Mouse (Mus musculus) left cerebral cortex, adult 9 months (tissue): ENCODE data around the gene D630003M21Rik.

Source experiments
- DNase-seq, 2 experiments: peaks; one replicate each; pipeline ENCODE4 v3.0.0; 2022; ENCODE audit warnings: low spot score in 2 of 2

Gene D630003M21Rik

DNA sequence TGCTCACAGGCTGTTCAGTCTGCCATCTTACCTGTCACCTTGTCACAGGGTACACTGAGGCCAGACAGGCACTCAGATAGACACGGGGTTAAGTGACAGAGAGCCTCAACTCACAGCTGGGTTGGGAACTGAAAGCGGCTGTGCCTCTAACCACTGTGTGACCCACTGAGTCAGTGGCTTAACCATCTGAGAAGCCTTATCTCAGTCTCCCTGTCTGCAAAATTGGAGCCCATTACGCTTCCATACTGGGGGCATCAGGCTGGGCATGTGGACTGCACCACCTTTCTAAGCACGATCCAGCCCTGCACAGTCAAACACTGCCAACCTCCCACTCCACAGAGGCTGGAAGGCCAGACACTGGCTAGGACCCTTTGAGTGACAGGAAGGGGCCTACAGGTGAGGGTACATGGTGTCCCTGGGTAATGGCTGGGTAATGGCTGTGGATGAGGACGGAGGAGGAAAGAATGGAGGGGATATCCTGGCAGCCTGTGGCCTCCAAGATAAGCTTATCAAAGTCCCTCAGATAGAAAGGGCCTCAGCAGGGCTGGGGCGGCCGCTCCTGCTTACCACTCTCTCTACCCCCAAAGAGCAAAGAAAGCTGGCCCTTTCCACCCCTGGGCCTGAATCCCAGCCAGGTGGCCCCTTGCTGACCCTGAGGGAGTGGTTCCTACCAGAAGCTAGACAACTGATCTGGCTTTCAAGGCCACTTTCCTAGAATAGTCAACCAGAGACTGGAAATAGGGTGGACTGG is 87.2 kb downstream of the D630003M21Rik start:
- DNase-seq: no peak

DNA sequence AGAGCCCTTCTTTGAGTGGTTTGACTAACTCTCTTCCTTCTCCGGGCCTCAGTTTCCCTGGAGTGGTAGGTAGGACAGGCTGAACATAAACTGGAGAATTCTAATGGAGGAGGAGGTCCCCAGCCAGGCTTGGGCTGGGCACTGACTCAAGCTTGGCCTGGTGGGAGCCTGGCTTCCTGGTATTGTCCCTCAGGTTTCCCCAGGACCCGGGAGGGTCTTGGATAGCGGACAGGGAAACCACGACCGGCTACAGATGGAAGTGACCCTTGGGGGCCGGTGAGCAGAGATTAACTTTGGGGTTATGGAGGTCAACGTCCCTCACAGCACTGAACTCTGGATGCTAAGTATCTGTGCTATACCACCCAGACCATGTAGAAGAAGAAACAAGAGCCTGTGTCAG is 87.8 kb downstream of the D630003M21Rik start:
- no peak for DNase-seq

DNA sequence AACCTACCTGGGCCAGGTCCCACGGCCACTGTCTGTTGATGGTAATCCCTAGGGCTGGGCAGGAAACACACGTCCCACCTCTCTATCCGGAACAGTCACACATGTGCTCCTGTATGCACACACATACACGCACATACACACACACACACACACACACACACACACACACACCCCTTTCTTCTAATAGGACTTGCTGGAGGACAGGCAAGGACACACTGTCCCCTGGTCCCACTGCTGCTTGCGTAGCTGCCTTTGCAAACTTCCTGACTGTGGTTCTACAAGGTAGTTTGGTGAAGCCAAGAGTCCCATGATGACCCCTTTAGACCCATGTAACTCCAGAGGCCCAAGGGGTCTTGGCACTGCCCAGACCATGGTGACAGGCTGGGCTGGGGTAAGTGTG is 88.4 kb downstream of the D630003M21Rik start:
- DNase-seq: no peak

DNA sequence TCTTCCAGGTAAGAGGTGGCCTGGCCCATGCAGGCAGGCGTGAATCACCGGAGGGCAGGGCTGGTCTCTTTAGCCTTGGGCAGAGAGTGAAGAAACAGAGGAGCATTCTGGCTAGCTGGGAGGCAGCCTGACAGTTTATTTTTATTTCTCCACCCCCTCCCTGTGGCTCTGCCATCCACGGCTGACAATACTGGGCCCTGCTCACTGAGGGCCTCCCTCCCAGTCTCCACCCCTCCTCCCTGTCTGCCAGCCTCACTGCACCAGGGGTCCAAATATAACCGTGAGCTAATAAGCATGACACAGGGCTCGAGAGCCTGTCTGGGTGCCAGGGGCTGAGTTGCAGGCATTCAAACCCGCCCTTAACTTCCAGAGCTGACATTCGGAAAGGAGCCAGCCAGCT is 89.4 kb downstream of the D630003M21Rik start:
- DNase-seq: peak in 1 of 2 experiments; percentile 30

DNA sequence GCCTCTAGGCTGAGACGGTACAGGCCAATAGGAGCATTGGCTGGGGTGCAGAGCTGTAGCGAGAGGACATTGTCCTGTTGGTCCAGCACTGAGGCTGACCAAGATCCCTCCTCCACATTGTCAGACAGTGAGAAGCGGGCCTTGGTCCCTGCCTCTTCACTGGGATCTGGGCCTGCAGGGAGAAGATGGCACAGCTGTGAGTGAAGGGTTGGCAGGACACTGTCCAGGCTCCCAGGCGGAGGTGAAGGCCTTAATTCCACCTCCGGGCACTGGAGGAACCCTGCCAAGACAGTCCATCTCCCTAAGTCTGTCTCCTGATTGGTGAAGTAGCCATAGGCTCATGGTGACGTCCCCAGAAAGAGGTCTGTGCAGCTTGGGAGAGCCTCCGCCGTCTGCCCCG is 90.2 kb downstream of the D630003M21Rik start:
- no peak for DNase-seq

DNA sequence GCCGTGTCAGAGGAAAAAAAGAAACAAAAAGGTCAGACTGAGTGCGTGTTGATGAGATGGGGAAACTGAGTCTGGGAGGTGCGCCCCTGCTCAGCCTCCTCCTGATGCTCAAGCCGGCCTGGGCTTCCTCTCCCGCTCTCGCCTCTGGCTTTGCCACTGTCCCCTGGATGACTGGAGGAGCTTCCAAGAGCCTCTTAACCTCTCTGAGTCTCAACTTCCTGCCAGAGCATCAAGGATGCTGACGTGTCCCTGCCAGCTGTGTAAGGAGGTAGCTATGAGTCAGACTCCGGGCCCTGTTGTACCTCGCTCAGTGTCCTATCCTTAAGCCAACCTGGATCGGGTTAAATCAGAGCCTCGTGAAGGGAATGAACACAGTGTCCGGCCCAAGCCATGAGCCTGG is 91.3 kb downstream of the D630003M21Rik start:
- DNase-seq: no peak

DNA sequence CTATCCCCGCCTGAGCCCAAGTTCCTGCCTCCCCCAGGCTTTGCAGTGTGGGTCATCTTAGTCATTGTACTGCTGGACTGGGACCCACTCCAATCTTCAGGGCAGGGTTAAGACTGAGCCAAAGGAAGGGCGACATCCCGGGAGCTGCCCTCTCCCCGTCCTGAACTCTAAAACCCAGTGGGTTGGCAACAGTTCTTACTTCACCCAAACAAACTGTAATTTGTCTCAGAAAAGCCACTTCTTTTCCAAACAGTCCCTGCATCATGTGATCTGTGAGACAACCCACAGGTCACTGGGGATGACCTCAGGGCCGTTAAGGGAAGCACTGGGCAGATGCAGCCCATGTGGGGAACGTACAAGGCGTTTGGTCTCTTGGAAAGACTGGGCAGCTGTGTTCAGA is 92.8 kb downstream of the D630003M21Rik start:
- DNase-seq: no peak

DNA sequence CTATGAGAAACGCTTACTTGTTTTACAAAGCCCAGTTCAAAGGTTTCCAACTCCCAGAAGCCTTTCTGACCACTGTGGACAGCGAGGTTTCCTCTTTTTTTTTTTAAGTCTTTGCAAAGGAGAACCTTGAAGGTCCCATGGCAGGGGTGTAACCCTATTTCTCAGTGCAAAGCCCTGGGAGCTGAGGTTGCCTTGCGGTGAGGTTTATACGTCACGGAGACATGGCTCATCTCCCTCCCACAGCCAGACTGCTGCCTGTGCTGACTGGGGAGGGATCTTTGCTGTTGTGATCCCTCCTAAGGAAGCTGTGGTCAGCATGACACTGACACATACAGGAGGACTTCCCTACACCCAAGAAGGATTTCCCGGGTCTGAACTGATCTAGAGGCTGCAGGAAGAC is 96.0 kb downstream of the D630003M21Rik start:
- no peak for DNase-seq
